Mouse (Mus musculus): ENCODE measurements around the gene Ssr2. TPM values are rescaled to one million over a fixed set of nuclear protein-coding genes. Genes with fewer than 3 reads are reported as not detected.

Gene Ssr2
- total RNA-seq, 2 experiments from 2014 or later = 90.4 to 94.5 TPM

- no peak for DNase-seq (ENCODE audit: low spot score in 2 of 2)
- intact Hi-C loops (cut with DNase I) = loop anchor here (1.0 kb wide), 1 partner anchor 10 kb away; no protein-coding TSS in a partner anchor
Measured at GRCm38 (mm10) chr3:88631921-88632587, 56.4 kb downstream of the Ssr2 start.

DNA sequence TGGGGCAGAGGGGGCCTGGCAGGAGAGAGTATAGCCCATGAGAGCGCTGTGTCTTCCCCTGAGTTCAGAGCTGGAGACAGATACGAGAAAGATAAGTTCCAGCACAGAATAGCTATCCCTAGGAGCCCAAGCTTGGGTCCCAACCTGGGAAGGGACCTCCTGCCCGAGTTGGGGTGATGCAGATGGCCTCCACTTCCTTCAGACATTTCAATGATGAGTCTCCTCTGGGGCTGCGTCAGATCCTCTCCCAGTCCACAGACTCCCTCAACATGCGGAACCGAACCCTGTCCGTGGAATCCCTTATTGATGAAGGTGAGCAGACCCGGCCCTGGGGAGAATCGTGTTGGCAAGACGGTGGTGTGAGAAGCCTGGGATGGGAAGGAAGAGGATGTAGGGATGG, 57.4 kb downstream of the Ssr2 start:
- intact Hi-C loops (cut with DNase I) = no loop called here
- no peak for DNase-seq (ENCODE audit: low spot score in 2 of 2)

DNA sequence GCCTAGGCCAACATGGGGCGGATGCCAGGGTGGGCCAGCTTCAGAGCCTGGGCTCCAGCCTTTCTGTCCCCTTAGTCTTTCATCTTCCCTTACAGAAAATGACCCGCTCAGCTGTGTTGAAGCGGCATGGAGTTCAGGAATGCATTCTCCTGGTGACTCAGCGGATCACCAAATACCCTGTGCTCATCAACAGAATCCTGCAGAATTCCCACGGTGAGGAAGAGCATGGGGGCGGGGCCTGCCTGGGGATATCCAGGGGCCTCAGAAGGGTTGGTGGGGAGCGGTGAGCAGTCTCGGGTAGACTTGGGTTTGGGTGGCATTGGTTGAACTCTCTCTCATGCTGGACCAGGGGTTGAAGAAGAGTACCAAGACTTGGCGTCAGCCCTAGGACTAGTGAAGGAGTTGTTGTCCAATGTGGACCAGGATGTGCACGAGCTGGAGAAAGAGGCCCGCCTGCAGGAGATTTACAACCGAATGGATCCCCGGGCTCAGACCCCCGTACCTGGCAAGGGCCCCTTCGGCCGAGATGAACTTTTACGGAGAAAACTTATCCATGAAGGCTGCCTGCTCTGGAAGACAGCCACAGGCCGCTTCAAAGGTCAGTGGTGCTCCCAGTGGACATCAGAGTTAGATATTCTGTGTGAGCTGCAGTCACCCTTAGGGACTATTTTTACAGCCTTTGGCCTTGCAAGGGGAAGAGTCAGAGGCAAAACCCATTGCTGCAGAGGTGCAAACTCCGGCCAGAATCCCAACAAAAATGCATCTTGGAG, 60.0 kb downstream of the Ssr2 start:
- DNase-seq (ENCODE audit: low spot score in 2 of 2) = no peak
- intact Hi-C loops (cut with DNase I) = no loop called here

DNA sequence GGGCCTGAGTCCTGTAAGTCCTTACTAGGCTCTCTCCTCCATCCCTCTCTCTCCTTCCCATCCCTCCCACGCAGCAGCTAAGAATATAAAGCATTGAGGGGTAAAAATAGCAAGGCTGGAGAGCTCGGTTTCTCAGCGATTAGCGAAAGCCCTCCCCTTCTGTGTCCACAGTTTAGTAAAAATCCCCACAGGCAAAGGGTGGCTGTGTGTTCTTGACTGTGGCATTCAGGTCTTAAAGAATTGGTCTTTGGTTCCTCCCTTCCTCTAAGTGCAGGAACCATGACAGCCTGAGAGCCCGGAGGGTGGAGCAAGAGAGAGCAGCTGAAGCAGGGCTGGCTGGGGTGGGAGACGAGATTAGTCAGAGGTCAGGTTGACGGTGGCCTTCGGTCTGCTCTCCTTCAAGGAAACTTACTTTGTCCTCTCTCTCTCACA, 60.9 kb downstream of the Ssr2 start:
- DNase-seq (ENCODE audit: low spot score in 2 of 2) = no peak
- intact Hi-C loops (cut with DNase I) = no loop called here

- intact Hi-C loops (cut with DNase I) = no loop called here
- DNase-seq (ENCODE audit: low spot score in 2 of 2) = no peak
Measured at GRCm38 (mm10) chr3:88637134-88637533, 61.5 kb downstream of the Ssr2 start.

Small RNA genes lying within 50 kb of the gene (microRNA-seq; reads per million reads assigned to microRNA genes)
- not detected for gene Mir1905

Other genes starting within 250 kb of the Ssr2 start
- 1 to 10 TPM in 1 of 2 experiments, under 1 TPM in 1; 0.41 to 1.8 TPM for gene Tmem79, start 239.7 kb upstream of the Ssr2 start, total RNA-seq (2021)
- 10 to 100 TPM; 68.3 to 82.9 TPM for gene Smg5, start 239.6 kb upstream of the Ssr2 start, total RNA-seq (2021)
- gene Paqr6, start 211.3 kb upstream of the Ssr2 start, total RNA-seq (2021) = 1 to 10 TPM; 6.9 to 8.4 TPM
- 1 to 10 TPM in 1 of 2 experiments, not detected in 1; 1.8 TPM for gene Bglap3, start 203.1 kb upstream of the Ssr2 start, total RNA-seq (2021)
- gene Bglap2, start 197.2 kb upstream of the Ssr2 start, total RNA-seq (2021) = 1 to 10 TPM; 2.6 to 2.7 TPM
- gene Bglap, start 191.4 kb upstream of the Ssr2 start, total RNA-seq (2021) = 1 to 10 TPM in 1 of 2 experiments, not detected in 1; 1.8 TPM
- gene Pmf1, start 165.5 kb upstream of the Ssr2 start, total RNA-seq (2021) = 1 to 10 TPM; 6.0 to 7.3 TPM
- 10 to 100 TPM; 77.1 to 84.0 TPM for gene Slc25a44, start 150.7 kb upstream of the Ssr2 start, total RNA-seq (2021)
- gene Sema4a, start 114.7 kb upstream of the Ssr2 start, total RNA-seq (2021) = 10 to 100 TPM; 52.2 to 66.7 TPM
- gene Lmna, start 65.9 kb upstream of the Ssr2 start, total RNA-seq (2021) = 10 to 100 TPM; 47.1 to 57.3 TPM
- gene Mex3a, start 43.5 kb upstream of the Ssr2 start, total RNA-seq (2021) = 1 to 10 TPM; 2.6 to 2.9 TPM
- not detected for gene Rab25, start 27.6 kb upstream of the Ssr2 start, total RNA-seq (2021)
- gene Lamtor2, start 22.8 kb upstream of the Ssr2 start, total RNA-seq (2021) = 100 to 1,000 TPM; 103 to 106 TPM
- gene Ubqln4, start 22.1 kb upstream of the Ssr2 start, total RNA-seq (2021) = 100 to 1,000 TPM; 129 to 137 TPM
- gene Arhgef2, start 30.1 kb downstream of the Ssr2 start, total RNA-seq (2021) = 100 to 1,000 TPM; 250 to 281 TPM
- not detected for gene Rxfp4, start 77.3 kb downstream of the Ssr2 start, total RNA-seq (2021)
- 10 to 100 TPM; 42.4 to 63.2 TPM for gene Khdc4, start 109.9 kb downstream of the Ssr2 start, total RNA-seq (2021)
- 10 to 100 TPM; 47.9 to 51.3 TPM for gene Rit1, start 141.0 kb downstream of the Ssr2 start, total RNA-seq (2021)
- 100 to 1,000 TPM; 498 to 620 TPM for gene Syt11, start 199.3 kb downstream of the Ssr2 start, total RNA-seq (2021)